Mouse (Mus musculus) limb, embryonic 10.5 days (tissue): ENCODE results near the gene Immp2l. TPM values are rescaled to one million over a fixed set of nuclear protein-coding genes. Genes with fewer than 3 reads are reported as not detected.

Experiments
- DNase-seq: peaks from one replicate; pipeline ENCODE4 v3.0.0-alpha.2; 2017; ENCODE audit warnings: low spot score
- H3K27ac ChIP-seq: fragments of 300-500 bp; sonication (generic); 2 replicates; pipeline ENCODE4 v1.5.1; 2016; ENCODE audit warnings: mild to moderate bottlenecking
- H3K27me3 ChIP-seq: fragments of 300-500 bp; sonication (generic); 2 replicates; pipeline ENCODE4 v1.6.1; 2016; ENCODE audit warnings: low read depth, mild to moderate bottlenecking; ENCODE audit not compliant: poor library complexity, severe bottlenecking
- H3K36me3 ChIP-seq: fragments of 300-500 bp; sonication (generic); 2 replicates; pipeline ENCODE4 v1.6.1; 2016; ENCODE audit warnings: mild to moderate bottlenecking, moderate library complexity
- H3K4me1 ChIP-seq: fragments of 300-500 bp; sonication (generic); 2 replicates; pipeline ENCODE4 v1.6.1; 2016
- H3K4me3 ChIP-seq: fragments of 300-500 bp; sonication (generic); 2 replicates; pipeline ENCODE4 v1.5.1; 2016; ENCODE audit warnings: mild to moderate bottlenecking, moderate library complexity
- H3K9me3 ChIP-seq: fragments of 300-500 bp; sonication (generic); replicated peaks from 2 replicates; pipeline ENCODE4 v1.6.1; 2016; ENCODE audit warnings: mild to moderate bottlenecking
- WGBS: fragments of 180-500 bp; shearing (Covaris S2); methylation state at CpG from one replicate; pipeline ENCODE4 v1.1.7; 2016; 5-methylcytosine and 5-hydroxymethylcytosine counted together
- polyA plus RNA-seq: library from polyadenylated mRNA; unstranded; fragments of >200 nt; fragmentation: Nextera tagmentation; extraction: Ambion mirVana; gene quantifications from 2 replicates; pipeline ENCODE4 v1.2.1, GENCODE M21; 2016

The Immp2l gene
- polyA plus RNA-seq, 1 experiment from 2014 or later = 8.5 TPM

- Histone ChIP-seq H3K4me3 (no peak overlapping the region), H3K36me3 (no peaks in the 10 kb centered on the region), H3K27me3 (no peaks in the 10 kb centered on the region), H3K9me3 (no peaks in the 10 kb centered on the region), H3K27ac (no peak overlapping the region), H3K4me1 (no peaks in the 10 kb centered on the region)
- DNase-seq = no peak
- WGBS = 93% methylated on average over 3 of the region's 3 CpGs
Observed at GRCm38 (mm10) chr12:41063281-41063680, 39.4 kb downstream of the Immp2l start.

GRCm38 (mm10) chr12:41081843-41082242, 58.0 kb downstream of the Immp2l start:
- Histone ChIP-seq H3K27ac (no peak overlapping the region), H3K4me3 (no peak overlapping the region), H3K27me3 (no peaks in the 10 kb centered on the region), H3K36me3 (no peaks in the 10 kb centered on the region), H3K4me1 (no peaks in the 10 kb centered on the region), H3K9me3 (no peaks in the 10 kb centered on the region)
- 88% methylated on average over 1 of the region's 1 CpGs for WGBS
- no peak for DNase-seq

- Histone ChIP-seq H3K9me3 (no peaks in the 10 kb centered on the region), H3K27me3 (no peaks in the 10 kb centered on the region), H3K27ac (no peak overlapping the region), H3K4me3 (no peak overlapping the region), H3K4me1 (0 out of 2 replicates have a peak, but pooled peaks cover 4% of the 10 kb centered on the region), H3K36me3 (no peaks in the 10 kb centered on the region)
- DNase-seq = no peak
- 80% methylated on average over 2 of the region's 2 CpGs for WGBS
Observed at GRCm38 (mm10) chr12:41084370-41085089, 60.6 kb downstream of the Immp2l start.

GRCm38 (mm10) chr12:41089931-41090366, 66.1 kb downstream of the Immp2l start:
- H3K4me3 ChIP-seq = no peak overlapping the region
- DNase-seq = no peak
- H3K27me3 ChIP-seq = no peaks in the 10 kb centered on the region
- 89% methylated on average over 5 of the region's 5 CpGs for WGBS
- H3K4me1 ChIP-seq = 0 out of 2 replicates have a peak, but pooled peaks cover 4% of the 10 kb centered on the region
- no peaks in the 10 kb centered on the region for H3K36me3 ChIP-seq
- H3K27ac ChIP-seq = no peak overlapping the region
- no peaks in the 10 kb centered on the region for H3K9me3 ChIP-seq

- WGBS = 85% methylated on average over 2 of the region's 2 CpGs
- H3K4me1 ChIP-seq = 0 out of 2 replicates have a peak, but pooled peaks cover 4% of the 10 kb centered on the region
- H3K9me3 ChIP-seq = no peaks in the 10 kb centered on the region
Observed at GRCm38 (mm10) chr12:41090771-41091170, 66.9 kb downstream of the Immp2l start.

GRCm38 (mm10) chr12:41091316-41091715, 67.4 kb downstream of the Immp2l start:
- Histone ChIP-seq H3K27me3 (no peaks in the 10 kb centered on the region), H3K27ac (no peak overlapping the region), H3K9me3 (no peaks in the 10 kb centered on the region), H3K36me3 (no peaks in the 10 kb centered on the region), H3K4me1 (0 out of 2 replicates have a peak, but pooled peaks cover 4% of the 10 kb centered on the region), H3K4me3 (no peak overlapping the region)
- 90% methylated on average over 2 of the region's 2 CpGs for WGBS
- no peak for DNase-seq

More at GRCm38 (mm10) chr12:41090771-41091170, 66.9 kb downstream of the Immp2l start:
- Histone ChIP-seq H3K36me3 (no peaks in the 10 kb centered on the region), H3K27ac (no peak overlapping the region), H3K4me3 (no peak overlapping the region), H3K27me3 (no peaks in the 10 kb centered on the region)
- DNase-seq = no peak

- Histone ChIP-seq H3K36me3 (no peaks in the 10 kb centered on the region), H3K4me3 (no peak overlapping the region), H3K4me1 (no peaks in the 10 kb centered on the region), H3K9me3 (no peaks in the 10 kb centered on the region), H3K27me3 (no peaks in the 10 kb centered on the region), H3K27ac (no peak overlapping the region)
- no peak for DNase-seq
- 67% methylated on average over 4 of the region's 4 CpGs for WGBS
Observed at GRCm38 (mm10) chr12:41096045-41096444, 72.2 kb downstream of the Immp2l start.

- H3K4me1 ChIP-seq = no peaks in the 10 kb centered on the region
- H3K27me3 ChIP-seq = no peaks in the 10 kb centered on the region
- peak; percentile 53 for DNase-seq
- WGBS = 47% methylated on average over 5 of the region's 5 CpGs
- no peak overlapping the region for H3K4me3 ChIP-seq
- no peaks in the 10 kb centered on the region for H3K36me3 ChIP-seq
- H3K27ac ChIP-seq = no peak overlapping the region
- H3K9me3 ChIP-seq = no peaks in the 10 kb centered on the region
Observed at GRCm38 (mm10) chr12:41097406-41097805, 73.5 kb downstream of the Immp2l start.

- no peaks in the 10 kb centered on the region for H3K9me3 ChIP-seq
Observed at GRCm38 (mm10) chr12:41109011-41109410, 85.1 kb downstream of the Immp2l start.

GRCm38 (mm10) chr12:41111456-41111855, 87.6 kb downstream of the Immp2l start:
- H3K4me1 ChIP-seq = no peaks in the 10 kb centered on the region
- no peak overlapping the region for H3K27ac ChIP-seq
- H3K27me3 ChIP-seq = no peaks in the 10 kb centered on the region
- no peak for DNase-seq
- 39% methylated on average over 1 of the region's 1 CpGs for WGBS
- no peaks in the 10 kb centered on the region for H3K36me3 ChIP-seq
- no peak overlapping the region for H3K4me3 ChIP-seq
- H3K9me3 ChIP-seq = no peaks in the 10 kb centered on the region

More at GRCm38 (mm10) chr12:41109011-41109410, 85.1 kb downstream of the Immp2l start:
- H3K4me1 ChIP-seq = no peaks in the 10 kb centered on the region
- WGBS = 77% methylated on average over 2 of the region's 2 CpGs
- no peaks in the 10 kb centered on the region for H3K36me3 ChIP-seq
- no peak overlapping the region for H3K27ac ChIP-seq
- DNase-seq = no peak
- H3K4me3 ChIP-seq = no peak overlapping the region
- no peaks in the 10 kb centered on the region for H3K27me3 ChIP-seq

GRCm38 (mm10) chr12:41112137-41112536, 88.2 kb downstream of the Immp2l start:
- 83% methylated on average over 6 of the region's 6 CpGs for WGBS
- Histone ChIP-seq H3K9me3 (no peaks in the 10 kb centered on the region), H3K27ac (no peak overlapping the region), H3K36me3 (no peaks in the 10 kb centered on the region), H3K4me3 (no peak overlapping the region), H3K27me3 (no peaks in the 10 kb centered on the region), H3K4me1 (no peaks in the 10 kb centered on the region)
- no peak for DNase-seq

GRCm38 (mm10) chr12:41118358-41118757, 94.5 kb downstream of the Immp2l start:
- Histone ChIP-seq H3K9me3 (no peaks in the 10 kb centered on the region), H3K27me3 (no peaks in the 10 kb centered on the region)

GRCm38 (mm10) chr12:41119657-41120056, 95.8 kb downstream of the Immp2l start:
- no peaks in the 10 kb centered on the region for H3K27me3 ChIP-seq
- no peaks in the 10 kb centered on the region for H3K36me3 ChIP-seq
- no peaks in the 10 kb centered on the region for H3K9me3 ChIP-seq
- H3K27ac ChIP-seq = no peak overlapping the region
- no peak overlapping the region for H3K4me3 ChIP-seq
- 89% methylated on average over 6 of the region's 6 CpGs for WGBS
- no peaks in the 10 kb centered on the region for H3K4me1 ChIP-seq
- DNase-seq = no peak

More at GRCm38 (mm10) chr12:41118358-41118757, 94.5 kb downstream of the Immp2l start:
- Histone ChIP-seq H3K36me3 (no peaks in the 10 kb centered on the region), H3K4me3 (no peak overlapping the region), H3K27ac (no peak overlapping the region), H3K4me1 (no peaks in the 10 kb centered on the region)
- no peak for DNase-seq
